Mouse (Mus musculus) G1E-ER4 (cell line): ENCODE data around the gene Phip. TPM values are rescaled to one million over a fixed set of nuclear protein-coding genes. Genes with fewer than 3 reads are reported as not detected.

Source experiments
- GATA1 ChIP-seq: IDR thresholded peaks from one replicate; pipeline ENCODE4 v1.8.0; 2012; ENCODE audit warnings: low read length, inconsistent platforms
- polyA plus RNA-seq: library from polyadenylated mRNA; stranded (reverse); fragments of >175 nt; gene quantifications from 2 replicates; pipeline ENCODE4 v1.2.3, GENCODE M21; 2012

Phip gene
- polyA plus RNA-seq, 1 experiment, result 9.2 TPM

GRCm38 (mm10) chr9:82831891-82832290 lies 143.4 kb downstream of the Phip start:
- no peak for TF ChIP-seq GATA1

DNA sequence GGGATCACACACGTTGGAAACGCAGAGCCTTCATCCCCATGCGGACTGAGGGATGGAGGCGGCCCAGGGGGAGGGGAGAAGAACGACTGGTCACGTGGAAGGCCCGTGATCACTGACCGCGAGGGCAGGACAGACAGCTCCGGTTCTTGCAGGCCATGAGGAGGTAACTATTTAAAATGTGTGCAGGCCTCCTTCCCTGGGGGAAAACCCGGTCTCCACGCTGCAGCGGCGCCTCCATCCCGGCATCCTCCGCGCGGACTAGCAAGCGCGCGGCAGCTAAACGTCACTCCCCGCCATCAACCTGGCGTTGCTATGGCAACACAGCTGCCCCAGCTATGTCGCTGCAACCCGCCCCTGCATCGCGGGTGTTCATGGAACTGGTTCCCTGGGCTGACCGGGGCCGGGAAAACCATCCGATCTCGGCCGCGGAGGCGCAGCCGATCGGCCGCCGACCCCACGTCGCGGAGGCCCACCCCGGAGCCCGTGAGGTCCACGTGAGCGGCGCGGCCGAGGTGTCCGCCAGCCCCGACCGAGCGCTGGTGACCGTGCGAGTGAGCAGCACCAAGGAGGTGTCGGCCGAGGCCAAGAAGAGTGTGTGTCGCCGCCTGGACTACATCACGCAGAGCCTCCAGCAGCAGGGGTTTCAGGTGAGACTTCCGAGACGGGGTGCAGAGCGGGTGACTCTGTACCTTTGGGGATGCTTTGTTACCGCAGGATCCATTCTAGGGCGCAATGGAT lies 145.5 kb downstream of the Phip start:
- no peak for TF ChIP-seq GATA1

- no peak for TF ChIP-seq GATA1
Measured at GRCm38 (mm10) chr9:82829007-82829689, 146.2 kb downstream of the Phip start, which contains the start of gene Irak1bp1. Gene Irak1bp1 (plus strand): TSS chr9:82829540.

DNA sequence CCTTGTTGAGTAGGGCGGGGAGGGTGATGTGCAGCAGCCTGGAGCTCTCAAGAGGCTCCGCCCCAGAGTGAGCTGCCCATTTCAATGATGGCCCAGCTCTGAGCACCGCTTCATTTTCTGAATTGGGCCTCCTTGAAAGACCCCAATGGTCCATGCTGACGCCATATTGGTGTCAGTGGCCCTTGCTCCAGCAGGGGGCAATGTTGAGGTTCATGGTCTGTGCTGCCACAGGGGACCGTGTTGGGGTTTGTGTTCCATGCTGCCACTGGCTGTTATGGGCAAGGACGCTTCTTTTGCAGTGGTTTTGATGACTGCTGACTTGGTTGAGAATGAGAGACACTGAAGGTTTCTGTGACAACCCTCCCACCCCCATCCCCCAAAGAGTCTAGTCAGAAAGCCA lies 148.9 kb downstream of the Phip start:
- no peak for TF ChIP-seq GATA1

Other genes with a start within 250 kb of the Phip start
- 7.3 and 9.3 TPM in 2 replicates for gene Irak1bp1, start 146.0 kb downstream of the Phip start, polyA plus RNA-seq
- not detected in 2 replicates for gene Hmgn3, start 171.2 kb upstream of the Phip start, polyA plus RNA-seq